Mouse (Mus musculus): ENCODE results near the gene Tmem235. TPM values are rescaled to one million over a fixed set of nuclear protein-coding genes. Genes with fewer than 3 reads are reported as not detected.

Gene Tmem235
- total RNA-seq, 1 experiment from 2014 or later, result not detected

DNA sequence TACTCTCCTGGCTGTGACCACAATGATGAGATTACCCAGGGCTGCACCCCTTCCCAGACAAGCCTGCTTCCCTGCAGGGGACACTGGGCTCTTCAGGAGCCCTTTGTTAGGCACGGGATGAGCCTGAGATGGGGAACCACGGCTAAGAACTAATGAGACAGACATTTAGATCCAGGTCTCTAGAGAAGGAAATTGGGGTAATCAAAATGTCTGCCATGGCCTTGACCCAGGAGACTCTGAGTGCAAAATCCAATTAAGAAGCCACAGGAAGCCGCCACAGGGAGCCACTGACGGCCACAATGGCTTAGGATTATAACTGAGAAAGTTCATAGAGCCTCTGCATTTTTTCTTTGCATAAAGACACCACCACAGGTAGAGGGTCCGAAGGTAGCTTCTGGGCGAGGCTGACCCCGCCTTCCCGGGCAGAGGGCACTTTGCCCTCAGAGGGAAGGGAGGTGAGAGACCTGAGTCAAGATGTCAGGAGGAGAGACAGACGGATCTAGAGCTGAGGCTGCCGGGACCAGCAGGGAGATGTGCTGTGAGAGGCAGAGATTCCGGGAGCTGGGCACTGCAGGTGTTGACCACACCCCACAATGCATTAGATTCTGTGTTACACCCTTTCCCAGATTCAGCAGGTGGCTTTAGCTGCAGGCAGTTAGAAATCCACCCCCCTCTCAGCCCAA is 2.8 kb downstream of the Tmem235 start:
- ATAC-seq (replicated peaks; ENCODE audit: low read depth, poor library complexity, severe bottlenecking), result no peak

DNA sequence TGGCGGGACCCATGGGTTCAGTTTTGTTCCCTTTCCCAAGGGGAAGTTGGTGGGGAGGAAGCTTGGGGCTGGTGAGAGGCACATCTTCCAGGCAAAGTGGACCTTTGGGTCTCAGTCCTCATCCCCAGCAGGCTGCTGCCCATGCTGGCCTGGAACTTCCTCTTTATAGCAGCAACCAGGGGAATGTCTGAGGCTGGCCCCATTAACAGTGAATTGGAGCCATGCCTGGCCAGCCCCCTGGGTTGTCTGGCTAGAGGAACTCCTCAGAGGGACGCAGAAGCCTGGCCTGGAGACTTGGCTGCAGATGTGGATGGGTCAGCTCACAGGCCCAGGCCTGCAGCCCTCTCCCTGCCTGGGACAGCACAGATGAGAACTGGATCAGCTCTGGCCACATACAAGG is 4.3 kb downstream of the Tmem235 start:
- ATAC-seq (replicated peaks; ENCODE audit: low read depth, poor library complexity, severe bottlenecking), result peak; percentile 40

DNA sequence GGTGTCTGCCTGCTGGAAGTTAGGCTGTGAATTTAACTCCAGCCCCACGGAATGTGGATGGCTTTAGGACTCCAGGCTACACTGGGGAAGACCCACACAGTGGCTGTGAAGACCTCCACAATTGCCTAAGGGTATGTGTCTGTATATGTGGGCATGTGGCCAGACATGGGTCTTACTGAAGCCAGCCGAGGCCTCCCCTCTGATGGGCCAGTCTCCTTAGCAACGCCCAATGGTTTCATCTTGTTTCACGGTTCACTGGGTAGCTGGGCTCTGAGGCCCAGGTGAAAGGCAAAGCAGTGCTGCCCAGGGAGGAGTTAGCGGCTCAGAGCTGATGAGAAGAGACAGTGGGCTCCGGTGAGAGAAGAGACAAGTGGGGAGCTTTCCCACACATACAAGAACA is 5.4 kb downstream of the Tmem235 start:
- no peak for ATAC-seq (replicated peaks; ENCODE audit: low read depth, poor library complexity, severe bottlenecking)

DNA sequence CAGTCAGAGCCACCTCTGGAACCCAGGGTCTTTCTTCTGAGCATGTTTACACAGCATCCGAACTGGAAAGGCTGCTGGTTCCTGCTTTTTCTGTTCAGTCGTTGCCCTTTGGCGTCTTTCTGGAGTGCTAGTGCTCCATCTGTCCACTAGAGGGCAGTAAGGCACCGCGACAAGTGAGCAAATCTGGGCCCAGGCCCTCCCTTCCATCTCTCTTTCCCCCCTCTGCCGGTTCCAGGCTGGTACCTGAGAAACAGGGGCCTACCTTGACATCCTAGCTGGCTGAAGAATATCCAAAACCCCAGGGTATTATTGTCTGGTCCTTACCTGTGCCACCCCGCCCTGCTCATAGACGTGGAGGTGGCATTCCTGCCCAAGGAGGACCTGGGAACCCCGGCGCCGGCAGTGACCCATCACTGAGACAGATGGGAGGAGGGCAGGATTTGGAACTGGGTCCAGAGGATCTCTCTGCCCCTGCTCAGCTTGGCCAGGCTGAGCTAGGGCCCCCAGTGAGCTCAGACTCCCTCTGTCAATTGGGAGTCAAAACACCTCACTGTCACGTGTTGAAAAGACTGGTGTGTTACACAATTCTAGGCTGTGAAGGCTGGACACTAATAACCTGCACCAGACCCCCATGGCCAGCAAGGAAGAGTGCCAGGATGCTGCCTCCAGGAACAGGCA is 10.3 kb downstream of the Tmem235 start:
- ATAC-seq (replicated peaks; ENCODE audit: low read depth, poor library complexity, severe bottlenecking), result peak; percentile 68

DNA sequence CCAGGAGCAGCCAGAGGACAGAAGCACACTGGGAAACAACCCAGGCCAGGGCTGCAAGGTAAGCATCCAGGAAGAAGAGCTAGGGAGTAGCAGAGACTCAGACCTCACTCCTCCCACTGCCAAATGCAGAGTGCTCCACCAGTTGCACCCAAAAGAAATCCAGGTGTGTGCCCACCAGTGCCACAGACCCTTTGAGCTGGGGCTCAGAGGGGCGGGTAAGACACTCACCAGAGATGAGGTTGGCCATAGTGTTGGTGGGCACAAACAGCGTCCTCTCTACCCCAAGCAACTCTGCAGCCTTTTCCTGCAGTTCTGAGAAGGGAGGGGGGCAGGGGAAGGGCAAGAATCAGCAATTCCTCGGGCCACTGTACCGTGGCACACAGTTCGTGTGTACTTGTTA is 10.8 kb downstream of the Tmem235 start:
- no peak for ATAC-seq (replicated peaks; ENCODE audit: low read depth, poor library complexity, severe bottlenecking)

DNA sequence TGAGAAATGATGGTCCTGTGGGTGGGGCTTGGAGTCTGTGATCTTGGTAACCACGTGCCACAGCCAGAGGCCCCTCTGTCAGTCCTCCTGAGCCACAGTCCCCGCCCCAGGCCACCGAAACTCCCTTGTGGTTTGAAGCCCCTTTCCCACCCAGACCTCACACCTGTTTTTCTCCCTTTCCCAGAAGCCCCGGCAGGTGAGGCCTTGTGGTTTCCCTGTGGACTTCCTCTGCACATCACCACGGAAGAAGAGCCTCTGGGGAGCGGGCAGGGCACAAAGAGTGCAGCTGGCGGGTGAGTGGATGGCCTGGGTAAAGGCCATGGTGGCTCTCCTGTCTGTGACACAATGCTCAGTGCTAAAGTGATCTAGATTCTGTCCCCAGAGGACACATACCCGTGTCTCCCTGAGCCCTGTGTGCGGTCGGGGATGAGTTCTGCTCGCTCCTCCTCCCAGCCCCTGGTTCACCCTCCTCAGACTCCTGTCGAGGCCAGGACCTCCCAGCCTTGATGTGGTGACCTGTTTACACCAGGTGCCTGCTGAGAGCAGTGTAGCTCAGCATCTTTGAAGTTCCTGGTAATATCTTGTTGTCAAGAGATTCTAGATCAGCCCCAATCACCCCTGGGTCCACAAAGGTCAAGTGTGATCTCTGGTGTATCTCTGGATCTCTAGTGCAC is 11.5 kb downstream of the Tmem235 start:
- ATAC-seq (replicated peaks; ENCODE audit: low read depth, poor library complexity, severe bottlenecking), result no peak

DNA sequence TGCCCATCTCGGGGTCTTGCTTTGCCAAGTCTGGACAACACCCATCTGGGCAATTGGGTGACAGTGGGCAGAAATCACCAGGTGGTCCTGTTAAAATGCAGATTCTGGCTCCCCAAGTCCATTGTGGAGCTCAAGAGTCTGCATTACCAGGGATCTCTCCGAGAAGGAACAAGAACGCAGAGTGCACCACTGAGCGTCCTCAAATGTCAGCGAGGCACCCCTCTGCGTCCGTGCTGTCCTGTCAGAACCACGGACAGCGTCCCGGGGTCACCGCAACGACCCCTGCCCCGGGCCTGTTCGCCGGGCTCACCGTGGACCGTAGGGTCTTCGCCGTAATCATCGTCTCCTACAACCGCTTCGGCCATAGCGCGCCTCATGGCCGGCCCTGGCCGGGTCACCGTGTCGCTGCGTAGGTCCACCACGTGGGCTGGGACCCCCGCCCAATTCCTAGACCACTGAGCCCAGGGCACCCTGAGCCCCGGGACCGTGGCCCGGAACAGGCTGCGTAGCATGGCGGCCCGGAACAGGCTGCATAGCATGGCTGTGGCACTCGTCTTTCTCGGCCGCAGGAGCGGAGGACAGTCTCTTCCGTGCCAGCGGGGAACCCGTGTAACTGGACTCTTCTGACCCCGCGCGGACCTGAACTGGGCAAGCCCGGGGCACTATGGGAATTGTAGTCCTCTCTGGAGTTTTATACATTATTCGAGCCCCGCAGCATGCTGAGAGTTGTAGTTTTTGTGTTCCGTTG is 12.5 kb downstream of the Tmem235 start, which contains the start of gene Tha1:
Gene Tha1 (minus strand): TSS at position 621 of the 748 bp plus-strand sequence.
- ATAC-seq (replicated peaks; ENCODE audit: low read depth, poor library complexity, severe bottlenecking), result peak; percentile 62

DNA sequence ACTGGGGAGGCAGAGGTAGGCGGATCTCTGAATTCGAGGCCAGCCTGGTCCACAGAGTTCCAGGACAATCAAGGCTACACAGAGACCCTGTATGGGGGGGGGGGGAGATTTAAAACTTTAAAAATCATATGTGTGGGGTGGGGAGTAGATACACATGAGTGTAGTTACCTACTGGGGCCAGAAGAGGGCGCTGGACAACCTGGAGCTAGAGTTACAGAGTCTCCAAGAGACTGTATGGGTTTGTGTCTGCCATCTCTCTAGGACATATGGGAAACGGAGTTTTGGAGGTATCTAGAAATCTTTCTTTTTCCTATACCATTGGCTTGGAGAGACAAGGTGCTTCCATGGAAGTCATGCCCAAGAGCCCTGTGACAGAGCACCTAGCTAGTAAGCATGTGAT is 13.9 kb downstream of the Tmem235 start:
- ATAC-seq (replicated peaks; ENCODE audit: low read depth, poor library complexity, severe bottlenecking), result no peak

DNA sequence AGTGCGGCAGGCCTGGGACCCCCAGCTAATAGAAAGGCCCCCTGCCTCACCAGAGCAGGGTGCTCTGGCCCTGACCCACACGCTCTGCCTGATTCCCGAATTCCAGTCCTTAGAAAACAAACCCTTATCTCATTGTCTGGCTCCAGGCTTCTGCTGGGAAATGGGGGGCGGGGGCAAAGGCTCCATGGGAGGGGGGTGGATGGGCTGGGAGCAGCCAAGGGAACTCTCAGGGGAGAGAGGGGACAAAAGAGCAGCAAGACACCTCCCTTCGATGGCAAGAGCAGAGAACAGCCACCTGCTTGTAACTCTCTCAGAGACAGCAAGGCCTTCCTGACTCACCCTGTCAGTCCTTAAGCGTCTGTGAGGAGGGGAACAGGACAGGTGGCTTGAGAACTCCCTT is 15.1 kb downstream of the Tmem235 start:
- no peak for ATAC-seq (replicated peaks; ENCODE audit: low read depth, poor library complexity, severe bottlenecking)

DNA sequence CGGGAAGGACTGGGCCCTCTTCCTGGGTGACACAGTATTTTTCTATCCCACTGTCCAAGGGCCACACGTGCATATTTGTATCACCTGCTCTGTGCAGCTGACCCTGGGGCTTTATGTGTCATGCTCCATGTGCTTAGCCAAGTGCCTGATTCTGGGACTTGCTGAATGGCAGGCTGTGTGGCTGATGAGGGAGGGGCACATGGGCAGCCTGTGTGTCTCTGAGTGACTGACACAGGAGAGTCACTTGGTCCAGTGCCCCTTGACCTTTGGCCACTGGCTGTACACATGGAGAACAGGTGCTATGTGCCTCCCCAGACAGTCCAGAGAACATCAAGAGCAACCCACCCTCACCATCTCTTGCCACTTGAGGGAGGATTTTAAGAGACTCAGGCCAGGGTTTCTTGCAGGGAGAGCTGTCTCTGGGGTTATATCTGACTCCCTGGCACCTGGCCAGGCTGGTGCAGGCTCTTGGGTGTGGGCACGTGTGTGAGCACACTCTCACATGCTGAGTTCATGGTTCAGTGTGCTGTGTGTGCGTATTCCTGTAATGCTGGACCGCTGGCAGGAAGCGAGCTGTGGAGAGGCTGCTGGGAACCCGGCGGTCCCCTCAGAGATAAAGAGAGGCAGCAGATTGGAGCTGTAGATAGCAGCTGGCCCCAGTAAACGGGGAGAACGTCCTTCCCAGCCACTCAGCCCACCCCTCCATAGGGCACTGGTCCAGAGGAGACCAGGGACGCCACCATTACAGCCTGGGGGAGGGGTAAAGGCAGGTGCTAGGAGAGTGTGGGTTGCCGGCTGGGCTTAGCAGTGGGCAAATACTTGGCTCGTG is 17.6 kb downstream of the Tmem235 start:
- peak; percentile 67 for ATAC-seq (replicated peaks; ENCODE audit: low read depth, poor library complexity, severe bottlenecking)

DNA sequence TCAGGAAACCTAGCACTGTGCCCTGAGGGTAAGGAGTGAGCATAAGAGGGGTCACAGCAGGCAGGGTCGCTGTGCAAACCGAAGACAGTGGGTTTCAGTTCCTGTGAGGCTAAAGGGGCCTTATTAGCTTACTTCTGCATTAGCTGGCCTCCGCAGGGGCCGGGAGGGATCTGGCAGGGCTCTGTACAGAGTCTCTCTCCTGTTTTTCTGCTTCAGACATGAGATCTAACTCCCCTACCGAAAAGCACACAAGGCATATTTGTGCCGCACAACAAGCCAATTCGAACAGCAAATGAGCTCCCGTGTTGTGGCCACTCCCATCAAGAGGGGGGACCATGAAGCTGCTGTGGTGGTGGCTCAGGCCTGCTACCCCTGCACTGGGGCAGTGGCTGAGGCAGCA is 18.3 kb downstream of the Tmem235 start:
- ATAC-seq (replicated peaks; ENCODE audit: low read depth, poor library complexity, severe bottlenecking), result 0 out of 2 replicates have a peak, but pooled peaks have one; percentile 27

DNA sequence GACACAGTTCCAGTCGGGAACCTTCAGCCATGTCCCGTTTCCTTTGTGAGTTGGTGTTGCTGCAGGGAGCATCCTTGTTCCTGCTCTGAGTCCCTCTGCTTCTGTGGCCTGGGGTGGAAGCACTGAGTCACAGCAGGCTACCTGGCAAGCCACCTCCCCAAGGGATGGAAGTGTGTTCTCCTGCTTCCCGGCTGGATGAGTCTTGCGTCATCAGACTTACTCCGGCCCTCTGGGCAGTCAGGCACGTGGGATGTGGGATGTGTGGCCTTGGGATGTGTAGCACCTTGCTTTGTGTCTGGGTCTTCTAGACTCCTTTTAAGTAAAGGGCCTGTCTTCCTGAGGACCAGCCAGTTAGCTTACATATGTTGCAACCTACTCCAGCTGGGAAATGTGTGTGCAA is 19.1 kb downstream of the Tmem235 start:
- ATAC-seq (replicated peaks; ENCODE audit: low read depth, poor library complexity, severe bottlenecking), result no peak

DNA sequence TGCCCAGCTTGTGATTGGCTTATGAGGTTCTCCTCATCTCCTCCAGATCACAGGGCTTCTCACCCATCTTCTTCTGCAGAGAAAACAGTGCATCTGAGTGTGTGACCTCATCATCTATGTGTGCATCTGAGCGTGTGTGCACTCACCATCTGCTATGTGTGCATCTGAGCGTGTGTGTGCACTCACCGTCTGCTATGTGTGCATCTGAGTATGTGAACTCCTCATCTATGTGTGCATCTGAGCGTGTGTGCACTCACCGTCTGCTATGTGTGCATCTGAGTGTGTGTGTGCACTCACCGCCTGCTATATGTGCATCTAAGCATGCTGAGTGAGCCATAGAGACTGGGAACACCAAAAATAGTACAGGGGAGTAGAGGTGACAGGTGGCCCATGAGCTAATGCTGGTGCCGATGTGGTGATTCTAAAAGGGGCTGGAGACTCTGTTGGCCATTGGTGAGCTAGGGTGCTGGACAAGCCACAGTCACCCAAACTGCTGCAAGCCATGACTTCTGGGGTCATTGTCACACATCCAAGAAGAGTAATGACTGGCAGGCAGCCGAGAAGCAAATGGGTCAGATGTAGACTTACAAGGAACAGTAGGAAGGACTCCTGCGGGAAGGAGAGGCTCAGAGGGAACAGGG is 19.9 kb downstream of the Tmem235 start:
- no peak for ATAC-seq (replicated peaks; ENCODE audit: low read depth, poor library complexity, severe bottlenecking)

DNA sequence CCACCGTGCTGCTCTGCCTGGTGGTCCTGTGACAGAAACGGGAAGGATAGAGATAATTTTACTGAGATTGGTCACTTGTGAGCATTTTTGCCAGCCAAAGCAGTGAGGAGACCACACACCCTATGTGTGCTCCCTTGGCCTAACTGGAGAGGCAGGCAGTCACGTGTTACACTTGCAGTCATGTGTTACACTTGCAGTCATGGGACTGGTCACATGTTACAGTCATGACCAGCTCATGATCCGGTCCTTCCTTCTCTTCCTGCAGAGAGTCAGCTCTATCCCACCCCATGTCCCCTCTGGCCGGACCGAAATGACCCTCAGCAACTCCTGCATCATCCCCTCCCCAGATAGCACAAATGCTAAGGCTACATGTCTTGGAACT is 20.4 kb downstream of the Tmem235 start:
- no peak for ATAC-seq (replicated peaks; ENCODE audit: low read depth, poor library complexity, severe bottlenecking)

DNA sequence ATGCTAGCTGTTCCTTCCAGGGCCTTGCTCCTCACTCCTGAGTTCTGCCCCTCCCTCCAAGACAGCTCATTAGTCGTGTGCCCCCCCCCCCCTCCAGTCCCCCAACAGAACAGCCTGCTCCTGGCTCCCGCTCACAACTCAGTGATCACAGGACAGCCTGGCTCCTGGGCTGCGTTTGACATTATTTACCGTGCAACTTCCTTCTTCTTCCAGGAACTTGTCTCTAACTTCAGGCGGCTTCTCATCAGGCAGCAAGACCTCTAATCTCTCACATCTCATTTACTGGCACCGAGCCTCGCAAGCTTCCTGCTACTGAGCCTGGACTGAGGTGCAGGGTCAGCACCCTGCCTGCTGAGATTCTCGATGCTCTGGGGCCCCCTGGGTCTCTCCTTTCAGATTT is 21.2 kb downstream of the Tmem235 start:
- ATAC-seq (replicated peaks; ENCODE audit: low read depth, poor library complexity, severe bottlenecking), result peak; percentile 3; the same call in 1 of the 2 replicates

DNA sequence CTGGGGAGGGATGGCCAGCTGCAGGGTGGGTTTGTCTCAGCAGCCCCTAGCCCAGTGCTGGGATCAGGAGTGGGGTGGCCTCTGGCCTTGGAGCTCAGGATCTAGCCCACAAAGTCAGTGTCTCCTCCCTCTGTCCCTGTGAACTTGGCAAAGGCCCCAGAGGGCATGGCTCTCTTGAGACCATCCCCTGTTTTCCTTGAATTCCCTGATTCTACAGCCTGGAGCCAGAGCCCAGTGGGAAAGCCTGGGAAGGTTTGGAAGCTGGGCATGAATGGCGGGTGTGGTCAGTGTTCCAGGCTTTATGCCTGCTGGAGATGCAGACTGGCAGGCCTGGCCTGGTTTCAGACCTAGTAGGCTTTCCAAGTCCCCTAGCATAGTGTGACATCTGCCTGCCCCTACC is 21.7 kb downstream of the Tmem235 start:
- ATAC-seq (replicated peaks; ENCODE audit: low read depth, poor library complexity, severe bottlenecking), result no peak

DNA sequence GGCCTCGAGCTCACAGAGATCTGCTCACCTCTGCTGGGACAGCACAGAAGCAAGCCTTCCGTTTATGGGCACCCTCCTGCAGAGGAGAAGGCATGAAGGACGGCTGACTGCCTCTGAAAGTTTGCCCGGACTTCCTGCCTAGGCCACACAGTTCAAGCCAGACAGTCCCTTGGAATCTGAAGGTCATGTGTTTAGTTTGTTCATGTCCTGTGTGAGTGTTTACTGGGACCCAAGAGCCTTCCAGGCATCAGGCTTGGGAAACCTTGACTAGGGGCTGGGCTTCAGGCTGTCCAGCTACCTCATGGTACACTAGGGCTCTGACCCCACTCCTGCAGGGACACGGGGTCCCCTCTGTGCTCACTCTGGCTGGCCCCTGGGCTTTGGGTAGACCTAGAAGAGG is 25.4 kb downstream of the Tmem235 start:
- ATAC-seq (replicated peaks; ENCODE audit: low read depth, poor library complexity, severe bottlenecking), result 0 out of 2 replicates have a peak, but pooled peaks have one; percentile 26

DNA sequence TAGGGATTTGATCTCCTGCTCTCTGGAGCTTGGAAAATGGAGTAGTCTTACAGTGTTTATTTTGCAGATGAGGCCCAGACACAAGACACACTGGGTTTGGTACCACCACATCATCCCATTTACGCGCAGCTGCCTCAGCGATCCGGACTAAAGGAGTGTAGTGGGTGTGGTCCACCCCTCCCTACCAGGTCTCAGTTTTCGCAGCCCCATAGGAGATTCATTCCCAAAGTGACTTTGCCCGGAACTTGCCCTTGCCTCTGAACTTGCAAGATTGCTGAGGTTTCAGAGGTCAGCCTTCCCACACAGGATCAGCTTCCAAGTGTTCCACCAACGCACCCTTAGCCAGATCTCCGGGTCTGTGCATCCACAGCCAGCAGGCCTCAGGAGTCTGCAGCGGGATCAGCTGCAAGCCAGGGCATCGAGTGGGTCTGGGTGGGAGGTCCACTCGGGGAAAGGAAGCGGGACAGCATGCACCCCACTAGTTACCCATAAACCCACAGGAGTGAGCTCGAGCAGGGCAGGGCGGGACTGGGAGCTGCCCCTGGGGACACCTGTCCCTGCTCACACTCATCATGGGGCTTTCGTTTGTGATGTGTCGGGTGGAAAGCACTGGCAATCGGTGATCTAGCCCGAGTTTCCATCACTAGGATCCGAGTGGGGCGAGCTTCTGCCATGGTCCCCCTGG is 27.8 kb downstream of the Tmem235 start:
- ATAC-seq (replicated peaks; ENCODE audit: low read depth, poor library complexity, severe bottlenecking), result no peak
